Mouse (Mus musculus): Measurements from ENCODE around the gene Ncam1.

DNA sequence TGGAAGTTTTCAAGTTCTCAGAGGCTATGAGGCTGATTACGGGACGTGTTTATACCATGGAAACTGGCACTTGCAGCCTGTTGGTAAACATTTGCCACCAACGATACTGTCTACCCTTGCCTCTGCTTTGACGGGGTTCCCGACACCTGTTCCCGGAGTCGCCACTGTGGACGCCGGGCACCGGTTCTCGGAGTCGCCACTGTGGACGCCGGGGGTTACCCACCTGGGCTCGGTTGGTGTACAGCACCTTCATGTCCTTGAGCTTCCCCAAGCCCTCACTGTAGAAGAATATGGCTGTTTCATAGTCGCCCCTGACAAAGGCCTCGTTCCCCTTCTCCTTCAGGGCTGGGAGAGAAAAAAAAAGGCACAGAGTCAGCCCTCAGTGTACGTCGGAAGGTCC, 328.7 kb downstream of the Ncam1 start:
- TF ChIP-seq CTCF (conservative IDR thresholded peaks at IDR 0.05; ENCODE audit: insufficient read depth, insufficient read length, low read depth, low read length) (no peak), POLR2A (IDR thresholded peaks at IDR 0.05; ENCODE audit: low read depth, low read length) (no peak)
